Mouse (Mus musculus) megakaryocyte, embryonic 14.5 days (primary cell): ENCODE measurements around the gene C2cd3.

Experiments used
- FLI1 ChIP-seq: IDR thresholded peaks from 2 replicates; pipeline ENCODE4 v1.6.1; 2012; ENCODE audit warnings: low read length, inconsistent platforms, mixed read lengths
- GATA1 ChIP-seq: IDR thresholded peaks from 3 replicates; pipeline ENCODE4 v1.6.1; 2012; ENCODE audit warnings: mixed read lengths, low read length, inconsistent platforms, borderline replicate concordance

DNA sequence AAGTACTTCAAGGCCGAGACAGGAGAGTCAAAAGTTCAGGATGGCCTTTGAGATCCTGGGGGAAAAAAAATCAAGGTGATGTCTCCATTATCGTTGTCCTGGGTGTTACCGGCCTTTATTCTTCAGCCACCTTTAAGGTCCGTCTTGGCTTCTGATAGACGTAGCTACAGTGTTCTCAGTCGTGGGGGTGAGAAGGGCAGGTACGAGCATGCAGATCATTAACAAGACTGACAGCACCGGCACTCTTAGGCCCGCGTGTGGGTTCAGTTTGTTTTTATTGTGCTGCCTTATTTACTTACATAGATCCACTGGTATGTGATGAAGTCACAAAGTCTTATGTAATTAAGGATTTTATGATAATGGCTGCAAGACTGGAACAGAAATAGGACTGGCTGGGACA lies 91.7 kb downstream of the C2cd3 start:
- TF ChIP-seq GATA1 (no peak), FLI1 (no peak)
